Mouse (Mus musculus) hindlimb bud, embryonic 11.5 days (tissue): ENCODE results near the gene Sars.

Experiments used
- DNase-seq: peaks from one replicate; pipeline ENCODE4 v3.0.0-alpha.2; 2012; ENCODE audit warnings: low read depth, low spot score; ENCODE audit errors: extremely low spot score

The Sars gene

DNA sequence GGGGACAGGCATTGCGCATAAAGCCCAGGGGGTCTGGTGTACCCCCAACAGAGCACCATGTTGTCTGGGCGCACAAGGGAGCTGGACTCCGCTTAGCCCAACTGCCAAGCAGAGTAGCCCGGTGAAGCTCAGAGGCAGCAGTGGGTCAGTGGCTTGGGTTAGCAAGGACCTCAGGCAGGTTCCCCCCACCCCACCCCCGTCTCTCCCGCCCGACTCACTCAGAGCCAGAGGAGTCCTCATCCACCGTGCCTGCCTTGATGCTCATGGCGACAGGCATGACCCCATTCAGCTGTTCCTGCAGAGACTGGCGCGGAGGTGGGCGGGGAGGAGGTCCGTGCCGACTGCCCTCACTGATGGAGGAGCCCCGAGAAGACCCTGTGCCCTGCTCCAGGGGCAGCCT, 52.2 kb downstream of the Sars start:
- no peak for DNase-seq

DNA sequence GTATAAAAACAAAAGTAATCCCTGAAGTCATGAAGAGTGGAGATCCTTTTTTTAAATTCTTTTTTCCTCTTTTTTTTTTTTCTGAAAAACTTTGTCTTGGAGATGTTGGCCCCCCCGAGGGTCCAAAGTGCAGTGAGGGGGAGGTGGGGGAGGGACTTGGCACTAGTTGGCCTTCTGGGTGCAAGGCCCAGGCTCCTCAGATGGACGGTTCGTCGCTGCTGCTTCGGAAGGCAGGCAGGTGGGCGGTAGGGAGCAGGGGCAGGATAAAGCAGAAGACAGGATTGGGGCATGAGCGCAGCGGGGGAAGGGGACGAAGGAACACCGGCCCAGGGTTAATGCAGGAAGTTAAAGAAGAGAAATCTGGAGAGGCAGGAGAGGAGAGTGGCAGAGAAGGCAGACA, 52.7 kb downstream of the Sars start:
- no peak for DNase-seq

DNA sequence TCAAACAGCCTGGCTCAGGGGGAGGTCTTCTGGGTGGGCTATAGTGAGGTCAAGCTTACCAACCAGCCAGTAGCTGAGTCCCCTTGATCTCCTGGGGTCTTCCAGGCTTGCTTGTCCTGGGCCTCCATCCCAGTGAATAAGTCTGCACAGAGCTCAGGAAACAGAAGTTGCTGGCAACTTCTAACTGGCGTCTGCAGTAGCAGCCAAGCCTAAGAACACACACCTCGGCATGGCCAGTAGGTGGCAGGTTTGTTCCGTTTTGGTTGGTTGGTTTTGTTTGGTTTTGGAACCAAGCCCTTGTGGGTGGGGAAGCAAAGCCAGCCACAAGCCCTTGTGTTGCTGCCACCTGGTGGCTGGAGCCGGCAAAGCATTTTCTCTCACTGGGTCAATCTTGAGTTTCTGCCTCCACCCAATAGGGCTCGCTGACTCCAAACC, 55.9 kb downstream of the Sars start:
- peak; percentile 99 for DNase-seq

DNA sequence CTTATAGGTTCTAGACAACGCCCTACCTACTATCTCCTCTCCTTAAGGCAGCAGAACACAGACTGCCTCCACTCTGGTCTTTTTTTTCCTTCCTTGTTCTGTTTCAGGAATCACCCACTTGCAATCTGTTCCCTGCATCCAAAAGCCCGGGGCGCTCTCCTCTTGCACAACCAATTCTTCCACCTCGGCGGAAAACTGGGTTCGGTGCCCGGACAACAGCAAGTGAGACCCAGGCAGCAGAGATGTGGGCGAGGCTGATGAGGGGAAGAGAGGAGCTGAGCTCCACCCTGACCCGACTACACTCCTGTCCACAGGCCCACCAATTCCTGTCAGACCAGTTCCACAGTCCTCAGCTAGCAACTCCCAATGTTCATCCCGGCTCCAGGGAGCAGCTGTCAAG, 58.8 kb downstream of the Sars start:
- DNase-seq = no peak

DNA sequence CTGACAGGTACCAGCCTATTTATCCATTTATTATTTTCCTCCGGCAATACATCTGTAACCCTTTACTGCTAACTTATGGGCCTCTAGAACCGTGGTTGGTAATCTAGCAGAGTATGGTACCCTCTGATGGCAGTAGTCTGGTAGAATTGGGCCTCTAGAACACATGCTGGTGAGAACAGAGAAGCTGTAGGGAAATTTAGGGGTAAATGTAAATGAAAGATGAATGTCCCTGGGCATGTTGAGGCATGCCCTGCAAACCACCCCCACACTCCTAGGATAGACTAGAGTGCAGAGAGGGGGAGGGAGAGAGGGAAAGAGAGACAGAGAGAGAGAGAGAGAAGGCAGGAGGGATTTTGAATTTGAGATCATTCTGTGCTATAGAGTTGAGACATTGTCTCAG, 60.6 kb downstream of the Sars start:
- DNase-seq = no peak

DNA sequence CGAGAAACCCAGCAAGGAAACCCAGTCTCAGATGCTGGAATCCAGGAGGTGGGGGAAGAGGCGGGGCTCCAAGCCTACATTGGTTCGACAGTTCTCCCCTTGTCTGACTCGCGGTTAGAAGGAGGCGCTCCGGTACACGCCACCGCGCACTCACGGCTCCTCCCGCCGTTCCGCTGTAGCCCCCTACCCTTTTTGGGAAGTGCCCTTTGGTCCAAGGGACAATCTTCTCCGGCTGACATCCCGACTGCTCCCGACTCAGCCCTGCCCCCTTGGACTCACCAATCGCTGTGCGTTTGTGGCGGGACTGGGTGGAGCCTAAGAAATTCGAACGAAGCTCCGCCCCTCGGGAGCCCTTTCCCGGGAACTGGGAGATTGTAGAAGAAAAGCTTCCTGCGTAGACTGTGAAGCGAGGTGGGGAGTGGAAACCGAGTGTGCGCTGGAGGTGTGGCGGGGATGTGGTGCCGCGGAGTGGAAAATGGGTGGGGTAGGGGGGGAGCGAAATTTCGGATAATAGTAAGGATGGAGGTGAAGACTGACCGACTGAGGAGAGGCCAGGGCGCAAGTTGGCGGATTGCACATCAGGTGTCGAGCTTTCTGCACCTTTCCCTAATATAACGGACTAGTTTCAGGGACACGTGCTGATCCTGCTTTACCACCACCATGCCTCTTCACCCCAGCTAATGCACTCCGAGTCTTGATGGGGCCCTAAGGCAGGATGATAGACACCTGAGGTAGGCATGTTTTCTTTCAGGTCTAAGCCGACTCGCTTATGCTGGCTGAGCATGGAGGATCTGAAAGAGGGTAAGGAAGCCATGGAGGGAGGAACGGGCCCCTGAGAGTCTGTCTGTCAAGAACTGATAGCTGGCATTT, 61.3 kb downstream of the Sars start, which contains the start of gene Psrc1:
Psrc1 (plus strand) TSS at position 355 of the 870 bp plus-strand sequence.
- DNase-seq = peak; percentile 81

DNA sequence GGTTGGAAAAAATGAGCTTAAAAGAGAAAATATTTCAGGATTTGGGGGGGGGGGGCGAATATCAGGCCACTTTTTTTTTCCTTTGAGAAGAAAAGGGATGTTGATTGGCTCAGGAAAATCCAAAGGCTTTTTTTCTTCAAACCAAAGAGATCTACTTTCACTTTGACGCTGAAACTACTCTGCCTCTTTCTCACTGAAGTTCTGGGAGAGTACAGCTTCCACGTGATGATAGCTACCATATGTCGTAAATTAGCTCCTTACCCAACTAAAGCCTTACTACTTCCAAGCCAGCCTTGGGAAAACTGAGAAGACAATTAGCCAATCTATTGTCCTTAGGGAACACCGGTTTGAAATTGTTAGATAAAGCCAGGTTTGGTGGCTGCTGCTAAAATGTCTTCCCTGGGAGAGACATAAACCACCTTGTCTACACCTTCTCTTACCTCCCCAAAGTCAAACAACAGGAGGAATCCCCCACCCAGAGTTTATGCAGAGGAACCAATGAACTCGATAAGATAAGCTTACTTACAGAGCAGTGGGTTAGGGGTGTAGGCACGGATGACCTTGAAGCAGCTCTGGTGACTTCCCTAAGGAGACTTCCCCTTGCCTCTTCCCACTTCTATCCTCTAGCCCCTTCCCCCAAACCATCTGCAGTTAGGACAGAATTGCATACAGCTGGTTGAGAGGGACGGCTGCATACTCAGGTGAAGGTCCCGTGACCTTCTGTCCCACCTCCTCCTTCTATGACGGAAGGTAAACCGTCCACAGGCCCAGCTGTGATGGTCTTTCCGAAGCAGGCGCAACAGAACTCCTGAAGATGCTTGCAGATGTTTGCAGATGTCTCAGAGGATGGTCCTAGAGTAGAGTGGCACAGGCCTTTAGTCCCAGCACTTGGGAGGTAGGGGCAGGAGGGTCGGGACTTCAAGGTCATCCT, 62.8 kb downstream of the Sars start:
- DNase-seq = no peak

DNA sequence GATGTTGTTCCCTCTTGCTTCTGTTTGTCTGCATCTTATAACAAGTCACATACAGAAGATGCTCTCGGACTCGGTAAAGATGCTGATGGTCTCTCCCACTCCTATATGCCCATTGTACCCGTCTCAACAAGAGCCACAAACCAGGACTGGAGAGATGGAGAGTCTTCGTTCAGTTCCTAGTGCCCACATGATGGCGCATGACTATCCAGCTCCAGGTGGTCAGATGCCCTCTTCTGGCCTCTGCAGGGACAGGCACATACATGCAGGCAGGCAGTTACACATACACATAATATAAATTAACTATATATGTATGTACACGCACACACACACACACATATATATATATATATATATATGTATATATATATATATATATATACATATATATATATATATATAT, 64.3 kb downstream of the Sars start:
- no peak for DNase-seq

DNA sequence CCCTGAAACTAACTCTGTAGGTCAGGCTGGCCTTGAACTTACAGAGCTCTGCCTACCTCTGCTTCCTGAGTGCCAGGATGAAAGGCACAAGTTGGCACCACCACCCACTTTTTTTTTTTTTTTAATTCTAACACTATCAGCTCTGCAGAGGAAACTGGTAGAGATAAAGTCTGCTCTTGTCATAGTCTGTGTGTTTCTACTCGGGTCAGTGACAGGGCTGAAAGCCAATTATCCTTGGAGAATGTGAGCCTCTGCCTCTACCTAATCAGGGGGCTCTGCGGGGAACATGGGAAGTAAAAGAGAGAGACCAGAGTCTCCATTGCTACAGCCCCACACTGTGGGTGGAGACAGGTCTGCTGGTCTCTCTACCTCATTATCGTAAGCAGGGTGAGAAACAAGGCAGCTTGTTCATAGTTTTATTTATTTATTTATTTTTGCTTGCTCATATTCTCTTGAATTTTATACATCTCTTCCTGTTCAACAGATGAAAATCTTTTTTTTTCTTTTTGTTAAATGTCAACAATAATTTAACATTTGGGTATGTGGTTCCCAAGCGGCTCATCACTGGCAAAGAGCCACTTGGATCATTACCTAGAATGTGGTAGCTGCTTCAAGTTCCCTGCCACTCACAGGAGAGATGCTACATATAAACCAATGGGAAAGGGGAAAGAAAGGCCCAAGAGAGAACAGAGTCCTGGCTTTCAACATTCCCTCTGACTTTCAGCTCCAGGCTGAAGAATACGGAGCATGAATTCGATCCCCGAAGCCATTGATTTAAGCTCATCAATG, 65.9 kb downstream of the Sars start:
- no peak for DNase-seq
